Mouse (Mus musculus): ENCODE data around the gene Tcaim. TPM values are rescaled to one million over a fixed set of nuclear protein-coding genes. Genes with fewer than 3 reads are reported as not detected.
"Not testable (repeated sequence)": the region's sequence is repeated elsewhere in the genome, so short reads cannot be mapped to it uniquely, and the experiment has no call there.

The Tcaim gene
- total RNA-seq, 2 experiments from 2014 or later, result 4.0 to 6.8 TPM

GRCm38 (mm10) chr9:122847811-122848311, 42.5 kb downstream of the Tcaim start:
- not testable (repeated sequence) for ATAC-seq (replicated peaks; ENCODE audit: poor library complexity)

- ATAC-seq (replicated peaks; ENCODE audit: poor library complexity), result no peak
These were observed 49.2 kb downstream of the Tcaim start for GRCm38 (mm10) chr9:122854526-122854925.

- ATAC-seq (replicated peaks; ENCODE audit: poor library complexity), result not testable (repeated sequence)
These were observed 49.8 kb downstream of the Tcaim start for GRCm38 (mm10) chr9:122855141-122855540.

GRCm38 (mm10) chr9:122855617-122856016, 50.3 kb downstream of the Tcaim start:
- no peak for ATAC-seq (replicated peaks; ENCODE audit: poor library complexity)

GRCm38 (mm10) chr9:122856716-122857115, 51.4 kb downstream of the Tcaim start:
- no peak for ATAC-seq (replicated peaks; ENCODE audit: poor library complexity)

GRCm38 (mm10) chr9:122860752-122861151, 55.4 kb downstream of the Tcaim start:
- 0 out of 2 replicates have a peak, but pooled peaks have one; percentile 25 for ATAC-seq (replicated peaks; ENCODE audit: poor library complexity)

GRCm38 (mm10) chr9:122863731-122864130, 58.4 kb downstream of the Tcaim start:
- ATAC-seq (replicated peaks; ENCODE audit: poor library complexity), result no peak

GRCm38 (mm10) chr9:122864848-122865247, 59.5 kb downstream of the Tcaim start:
- ATAC-seq (replicated peaks; ENCODE audit: poor library complexity), result no peak

- ATAC-seq (replicated peaks; ENCODE audit: poor library complexity), result peak; percentile 99
These were observed 60.4 kb downstream of the Tcaim start, which contains the start of gene Zfp445 for GRCm38 (mm10) chr9:122865697-122866166. Gene Zfp445 (minus strand): TSS chr9:122866006.

- no peak for ATAC-seq (replicated peaks; ENCODE audit: poor library complexity)
These were observed 60.9 kb downstream of the Tcaim start for GRCm38 (mm10) chr9:122866192-122866591.

GRCm38 (mm10) chr9:122872595-122872994, 67.3 kb downstream of the Tcaim start:
- no peak for ATAC-seq (replicated peaks; ENCODE audit: poor library complexity)

GRCm38 (mm10) chr9:122874653-122875052, 69.3 kb downstream of the Tcaim start:
- ATAC-seq (replicated peaks; ENCODE audit: poor library complexity), result no peak

GRCm38 (mm10) chr9:122875145-122875544, 69.8 kb downstream of the Tcaim start:
- no peak for ATAC-seq (replicated peaks; ENCODE audit: poor library complexity)

GRCm38 (mm10) chr9:122885385-122885784, 80.0 kb downstream of the Tcaim start, which contains the start of gene Zkscan7:
Gene Zkscan7 (plus strand): TSS chr9:122885685.
- ATAC-seq (replicated peaks; ENCODE audit: poor library complexity), result no peak

Other genes with a start within 250 kb of the Tcaim start
- gene Topaz1, start 58.2 kb upstream of the Tcaim start, total RNA-seq (2015), result not detected in 2 replicates
- not detected in 2 replicates for gene Topaz1, start 58.2 kb upstream of the Tcaim start, total RNA-seq (2017)
- not detected in 2 replicates for gene Gm35549, start 38.5 kb downstream of the Tcaim start, total RNA-seq (2015)
- not detected in 2 replicates for gene Gm35549, start 38.5 kb downstream of the Tcaim start, total RNA-seq (2017)
- gene Zfp445, start 60.5 kb downstream of the Tcaim start, total RNA-seq (2015), result 27.2 and 35.6 TPM in 2 replicates
- gene Zfp445, start 60.5 kb downstream of the Tcaim start, total RNA-seq (2017), result 56.0 and 80.6 TPM in 2 replicates
- 1.4 TPM in 2 replicates for gene Zkscan7, start 80.1 kb downstream of the Tcaim start, total RNA-seq (2015)
- 1.6 and 2.2 TPM in 2 replicates for gene Zkscan7, start 80.1 kb downstream of the Tcaim start, total RNA-seq (2017)
- gene Zfp105, start 117.5 kb downstream of the Tcaim start, total RNA-seq (2015), result 1.6 and 1.8 TPM in 2 replicates
- 1.5 and 2.2 TPM in 2 replicates for gene Zfp105, start 117.5 kb downstream of the Tcaim start, total RNA-seq (2017)
- 48.1 and 50.3 TPM in 2 replicates for gene 1110059G10Rik, start 145.5 kb downstream of the Tcaim start, total RNA-seq (2015)
- gene 1110059G10Rik, start 145.5 kb downstream of the Tcaim start, total RNA-seq (2017), result 18.7 and 23.9 TPM in 2 replicates
- gene Kif15, start 145.5 kb downstream of the Tcaim start, total RNA-seq (2015), result 132 and 145 TPM in 2 replicates
- 343 and 401 TPM in 2 replicates for gene Kif15, start 145.5 kb downstream of the Tcaim start, total RNA-seq (2017)
- gene Tmem42, start 215.8 kb downstream of the Tcaim start, total RNA-seq (2015), result 12.7 and 15.7 TPM in 2 replicates
- 8.5 and 8.7 TPM in 2 replicates for gene Tmem42, start 215.8 kb downstream of the Tcaim start, total RNA-seq (2017)
- gene Tgm4, start 229.2 kb downstream of the Tcaim start, total RNA-seq (2015), result not detected in 2 replicates
- gene Tgm4, start 229.2 kb downstream of the Tcaim start, total RNA-seq (2017), result 0.04 TPM in 1 of 2 replicates, not detected in the other

All from megakaryocyte progenitor cell, adult 5-6 weeks (primary cell).